Mouse (Mus musculus) myocyte (in vitro differentiated cells): Measurements from ENCODE around the gene Rpl35.

ENCODE experiments used
- CEBPB ChIP-seq: IDR thresholded peaks from 2 replicates; pipeline ENCODE4 v1.6.1; 2011; ENCODE audit warnings: mild to moderate bottlenecking, moderate library complexity; ENCODE audit not compliant: poor library complexity, insufficient read depth, severe bottlenecking
- E2F4 ChIP-seq: IDR thresholded peaks from one replicate; pipeline ENCODE4 v1.6.1; 2011; ENCODE audit warnings: mild to moderate bottlenecking, control low read depth, moderate library complexity; ENCODE audit not compliant: insufficient read depth
- MAX ChIP-seq: IDR thresholded peaks from one replicate; pipeline ENCODE4 v1.6.1; 2011; ENCODE audit warnings: low read depth, mild to moderate bottlenecking, control low read depth
- MYOD1 ChIP-seq, 3 experiments: IDR thresholded peaks; one replicate each; pipeline ENCODE4 v1.6.1; 2011; ENCODE audit warnings: control low read depth in 2 of 3, low read depth in 2 of 3, mild to moderate bottlenecking in 2 of 3, moderate library complexity in 1 of 3; ENCODE audit not compliant: insufficient read length in 2 of 3, control insufficient read depth in 1 of 3
- MYOG ChIP-seq, 3 experiments: IDR thresholded peaks; one replicate each; pipeline ENCODE4 v1.6.1; 2011; ENCODE audit warnings: control low read depth in 2 of 3, low read depth in 2 of 3, mild to moderate bottlenecking in 2 of 3; ENCODE audit not compliant: insufficient read length in 2 of 3, control insufficient read depth in 1 of 3, insufficient read depth in 1 of 3
- POLR2A ChIP-seq: IDR thresholded peaks from one replicate; pipeline ENCODE4 v1.6.1; 2011; ENCODE audit warnings: low read depth, mild to moderate bottlenecking, control low read depth, moderate library complexity; ENCODE audit not compliant: insufficient read length
- POLR2AphosphoS2 ChIP-seq: IDR thresholded peaks from one replicate; pipeline ENCODE4 v1.6.1; 2011; ENCODE audit warnings: low read depth, control low read depth; ENCODE audit not compliant: insufficient read length
- SRF ChIP-seq: IDR thresholded peaks from one replicate; pipeline ENCODE4 v1.6.1; 2011; ENCODE audit warnings: low read depth; ENCODE audit not compliant: control insufficient read depth, insufficient read length
- TCF12 ChIP-seq: IDR thresholded peaks from one replicate; pipeline ENCODE4 v1.6.1; 2011; ENCODE audit warnings: mild to moderate bottlenecking, control low read depth; ENCODE audit not compliant: poor library complexity, insufficient read depth, severe bottlenecking
- TCF3 ChIP-seq: IDR thresholded peaks from one replicate; pipeline ENCODE4 v1.6.1; 2011; ENCODE audit warnings: low read depth, control low read depth; ENCODE audit not compliant: insufficient read length
- USF1 ChIP-seq: IDR thresholded peaks from one replicate; pipeline ENCODE4 v1.6.1; 2011; ENCODE audit warnings: low read depth, mild to moderate bottlenecking, control low read depth, moderate library complexity

DNA sequence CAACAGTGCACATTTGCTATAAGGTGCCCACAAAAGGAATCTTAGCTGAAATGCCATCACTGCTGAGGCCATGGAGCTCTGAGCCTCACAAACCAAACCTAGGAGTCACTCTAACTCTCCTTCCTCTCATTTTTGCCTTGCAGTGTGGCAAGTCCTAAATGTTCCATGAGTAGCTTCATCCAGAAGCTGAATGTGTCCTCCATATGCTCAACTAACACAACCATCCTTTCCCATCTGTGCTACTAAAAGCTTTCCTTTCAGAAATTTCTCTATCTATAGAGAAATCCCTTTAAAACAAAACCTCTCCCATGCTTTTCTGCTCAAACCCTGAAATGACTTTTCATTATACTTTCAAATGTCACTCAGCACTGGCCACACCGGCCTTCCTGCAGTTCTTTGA, 26.2 kb upstream of the Rpl35 start:
- TF ChIP-seq POLR2A (no peak), POLR2AphosphoS2 (no peak), USF1 (no peak), E2F4 (no peak), MYOG (IDR thresholded peaks at IDR 0.05; ENCODE audit: control insufficient read depth in 1 of 3, insufficient read depth in 1 of 3, insufficient read length in 2 of 3, low read depth in 2 of 3) (no peak), MAX (no peak), MYOD1 (IDR thresholded peaks at IDR 0.05; ENCODE audit: control insufficient read depth in 1 of 3, insufficient read length in 2 of 3, low read depth in 2 of 3) (no peak), SRF (no peak), TCF3 (no peak), TCF12 (no peak), CEBPB (no peak)
